Mouse (Mus musculus) ES-Bruce4 (cell line): ENCODE data around the gene Gm21188.
"Not testable (repeated sequence)": the region's sequence is repeated elsewhere in the genome, so short reads cannot be mapped to it uniquely, and the experiment has no call there.

Experiments
- CTCF ChIP-seq: IDR thresholded peaks from one replicate; pipeline ENCODE4 v1.8.1; 2011; ENCODE audit warnings: low read depth, low read length
- EP300 ChIP-seq: IDR thresholded peaks from 2 replicates; pipeline ENCODE4 v1.6.1; 2011; ENCODE audit warnings: low read depth, low read length; ENCODE audit not compliant: insufficient read depth
- POLR2A ChIP-seq: IDR thresholded peaks from one replicate; pipeline ENCODE4 v1.8.1; 2011; ENCODE audit warnings: low read length; ENCODE audit not compliant: insufficient read depth

GRCm38 (mm10) chr13:120070012-120070598 lies 18.1 kb upstream of the Gm21188 start:
- not testable (repeated sequence) for TF ChIP-seq CTCF, POLR2A, EP300
